Mouse (Mus musculus): ENCODE results near the gene Hivep3. TPM values are rescaled to one million over a fixed set of nuclear protein-coding genes. Genes with fewer than 3 reads are reported as not detected.

The Hivep3 gene
- polyA plus RNA-seq, 1 experiment, result 5.8 TPM

DNA sequence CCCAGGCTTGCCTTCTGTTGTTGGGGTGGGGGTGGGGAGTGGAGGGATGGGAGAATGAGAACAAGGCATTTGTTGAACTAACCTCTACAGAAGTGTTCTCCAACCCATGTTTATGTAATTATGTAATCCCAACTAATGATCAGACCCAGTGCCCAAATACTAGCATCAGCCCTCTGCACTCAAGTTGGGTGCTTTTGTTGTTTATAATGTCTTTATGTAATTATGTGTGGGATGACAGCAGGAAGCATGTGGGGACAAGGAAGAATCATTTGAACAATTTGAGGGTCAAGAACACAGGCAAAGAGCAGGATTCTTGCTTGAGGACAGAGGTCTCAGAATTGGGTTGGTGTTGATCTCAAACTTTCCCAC lies 82.2 kb downstream of the Hivep3 start:
- Histone ChIP-seq H3K4me1 (ENCODE audit: control insufficient read depth, insufficient read depth, low read length) (0 out of 2 replicates have a peak, but pooled peaks cover 3% of the 10 kb centered on the region), H3K4me3 (ENCODE audit: insufficient read depth, low read depth, low read length) (no peak overlapping the region), H3K27me3 (replicated peaks; ENCODE audit: control insufficient read depth, insufficient read depth, low read length) (no peaks in the 10 kb centered on the region), H3K36me3 (ENCODE audit: control insufficient read depth, insufficient read depth, low read length) (no peaks in the 10 kb centered on the region), H3K27ac (ENCODE audit: insufficient read depth, low read depth, low read length) (no peak overlapping the region)
- no peak for DNase-seq
- TF ChIP-seq POLR2A (IDR thresholded peaks at IDR 0.05; ENCODE audit: low read depth, low read length) (no peak), CTCF (conservative IDR thresholded peaks at IDR 0.05; ENCODE audit: insufficient read depth, insufficient read length, low read depth, low read length) (no peak)

DNA sequence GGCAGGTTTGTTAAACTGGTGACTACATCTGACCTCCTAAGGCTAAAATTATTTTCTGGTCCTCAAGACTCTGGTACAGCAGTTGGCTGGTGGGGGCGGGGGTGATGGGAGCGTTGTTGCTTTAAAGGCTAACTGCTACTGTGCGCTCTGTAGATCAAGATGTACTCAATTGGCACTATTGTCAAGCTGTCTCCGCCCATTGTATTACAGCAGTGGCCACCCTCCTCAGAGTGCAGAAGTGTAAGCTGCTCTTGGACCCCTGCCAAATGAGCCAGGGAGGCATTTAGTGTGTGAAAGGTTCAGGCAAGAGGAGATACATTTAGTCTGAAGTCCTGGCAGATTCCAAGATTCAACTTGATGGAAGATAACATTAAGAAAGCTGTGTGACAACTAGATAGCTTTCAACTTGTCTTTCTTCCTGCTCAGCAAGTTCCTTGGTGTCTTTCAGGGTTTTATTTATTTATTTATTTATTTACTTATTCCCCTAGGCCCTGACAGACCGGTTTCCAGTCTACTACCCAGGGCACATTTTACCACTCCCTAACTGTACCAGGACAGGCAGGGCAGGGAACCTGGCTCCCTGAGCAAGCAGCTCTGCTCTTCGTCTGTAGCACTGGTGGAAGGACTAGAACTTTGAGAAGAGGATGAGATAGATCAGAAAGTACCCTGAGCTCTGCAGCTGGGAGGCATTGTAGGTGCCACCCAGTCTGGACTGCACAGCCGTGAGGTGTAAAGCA lies 83.2 kb downstream of the Hivep3 start:
- Histone ChIP-seq H3K4me3 (ENCODE audit: insufficient read depth, low read depth, low read length) (no peak overlapping the region), H3K27ac (ENCODE audit: insufficient read depth, low read depth, low read length) (no peak overlapping the region), H3K4me1 (ENCODE audit: control insufficient read depth, insufficient read depth, low read length) (0 out of 2 replicates have a peak, but pooled peaks cover 3% of the 10 kb centered on the region), H3K36me3 (ENCODE audit: control insufficient read depth, insufficient read depth, low read length) (no peaks in the 10 kb centered on the region), H3K27me3 (replicated peaks; ENCODE audit: control insufficient read depth, insufficient read depth, low read length) (no peaks in the 10 kb centered on the region)
- TF ChIP-seq CTCF (conservative IDR thresholded peaks at IDR 0.05; ENCODE audit: insufficient read depth, insufficient read length, low read depth, low read length) (no peak), POLR2A (IDR thresholded peaks at IDR 0.05; ENCODE audit: low read depth, low read length) (no peak)
- WGBS, result 49% methylated on average over 7 of the region's 7 CpGs
- DNase-seq, result peak; percentile 38

DNA sequence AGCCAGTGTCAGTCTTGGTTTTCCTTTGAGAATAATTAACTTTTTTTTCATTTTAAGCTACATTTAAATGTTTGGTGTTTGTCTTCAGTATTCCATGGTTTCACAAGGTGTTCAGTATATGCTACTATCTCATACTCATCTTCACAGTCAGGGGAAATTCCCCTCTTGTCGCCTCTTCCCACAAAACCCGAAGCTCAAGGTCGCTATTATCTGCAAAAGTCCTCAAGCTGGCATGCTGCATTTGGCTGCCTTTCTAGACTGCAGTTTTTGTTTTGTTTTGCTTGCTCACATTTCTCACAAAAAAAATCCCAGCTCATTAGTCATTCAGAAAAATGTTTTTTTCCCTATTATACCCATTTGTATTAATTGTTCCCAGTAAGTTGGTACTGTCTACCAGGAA lies 92.4 kb downstream of the Hivep3 start:
- Histone ChIP-seq H3K4me1 (ENCODE audit: control insufficient read depth, insufficient read depth, low read length) (no peaks in the 10 kb centered on the region), H3K36me3 (ENCODE audit: control insufficient read depth, insufficient read depth, low read length) (no peaks in the 10 kb centered on the region), H3K4me3 (ENCODE audit: insufficient read depth, low read depth, low read length) (no peak overlapping the region), H3K27me3 (replicated peaks; ENCODE audit: control insufficient read depth, insufficient read depth, low read length) (no peaks in the 10 kb centered on the region), H3K27ac (ENCODE audit: insufficient read depth, low read depth, low read length) (no peak overlapping the region)
- no peak for DNase-seq
- WGBS, result 78% methylated on average over 3 of the region's 3 CpGs
- no peak for TF ChIP-seq POLR2A (IDR thresholded peaks at IDR 0.05; ENCODE audit: low read depth, low read length)
- no peak for TF ChIP-seq CTCF (conservative IDR thresholded peaks at IDR 0.05; ENCODE audit: insufficient read depth, insufficient read length, low read depth, low read length)

DNA sequence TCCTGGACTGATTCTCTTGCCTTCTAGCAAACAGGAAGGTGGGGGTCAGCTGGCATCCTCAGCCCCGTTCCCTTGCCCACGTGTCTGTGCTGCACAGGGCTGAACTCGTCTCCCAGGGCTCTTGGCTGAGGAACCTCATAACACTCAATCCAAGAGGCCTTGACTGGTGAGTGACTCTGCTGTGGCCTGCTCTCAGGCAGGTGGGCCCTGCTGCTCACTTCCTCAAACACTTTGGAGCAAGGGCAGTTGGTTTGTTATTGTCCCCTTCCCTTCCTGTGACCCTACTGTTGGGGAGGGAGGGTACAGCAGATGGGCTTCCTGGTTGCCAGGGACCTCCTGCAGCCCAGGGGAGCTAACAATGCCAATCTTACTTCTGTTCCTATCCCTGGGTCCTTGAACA lies 94.8 kb downstream of the Hivep3 start:
- H3K4me3 ChIP-seq (ENCODE audit: insufficient read depth, low read depth, low read length), result no peak overlapping the region
- no peak for TF ChIP-seq CTCF (conservative IDR thresholded peaks at IDR 0.05; ENCODE audit: insufficient read depth, insufficient read length, low read depth, low read length)
- TF ChIP-seq POLR2A (IDR thresholded peaks at IDR 0.05; ENCODE audit: low read depth, low read length), result no peak
- DNase-seq, result no peak
- H3K27me3 ChIP-seq (replicated peaks; ENCODE audit: control insufficient read depth, insufficient read depth, low read length), result no peaks in the 10 kb centered on the region
- no peaks in the 10 kb centered on the region for H3K4me1 ChIP-seq (ENCODE audit: control insufficient read depth, insufficient read depth, low read length)
- no peak overlapping the region for H3K27ac ChIP-seq (ENCODE audit: insufficient read depth, low read depth, low read length)
- no peaks in the 10 kb centered on the region for H3K36me3 ChIP-seq (ENCODE audit: control insufficient read depth, insufficient read depth, low read length)
- 68% methylated on average over 3 of the region's 3 CpGs for WGBS

DNA sequence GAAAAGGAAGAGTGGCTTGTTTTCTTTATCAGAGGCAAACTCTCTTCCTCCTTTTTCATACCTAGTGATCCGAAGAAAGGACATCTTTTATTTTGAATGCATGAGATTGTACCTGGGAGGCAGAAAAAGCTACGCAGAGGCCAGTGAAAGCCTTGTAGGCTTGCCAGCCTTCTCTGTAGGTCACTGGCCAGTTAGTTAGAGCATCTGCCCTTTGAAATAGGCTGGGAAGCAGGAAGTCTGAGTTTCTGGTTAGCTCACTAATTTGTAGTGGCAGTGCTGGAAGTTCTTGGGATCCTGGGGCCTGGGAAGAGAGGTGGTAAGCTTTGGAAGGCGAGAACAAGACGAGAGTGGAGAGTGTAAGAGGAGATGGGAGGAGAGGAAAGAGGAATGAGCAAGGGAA lies 95.4 kb downstream of the Hivep3 start:
- H3K36me3 ChIP-seq (ENCODE audit: control insufficient read depth, insufficient read depth, low read length), result no peaks in the 10 kb centered on the region
- 74% methylated on average over 4 of the region's 4 CpGs for WGBS
- DNase-seq, result no peak

DNA sequence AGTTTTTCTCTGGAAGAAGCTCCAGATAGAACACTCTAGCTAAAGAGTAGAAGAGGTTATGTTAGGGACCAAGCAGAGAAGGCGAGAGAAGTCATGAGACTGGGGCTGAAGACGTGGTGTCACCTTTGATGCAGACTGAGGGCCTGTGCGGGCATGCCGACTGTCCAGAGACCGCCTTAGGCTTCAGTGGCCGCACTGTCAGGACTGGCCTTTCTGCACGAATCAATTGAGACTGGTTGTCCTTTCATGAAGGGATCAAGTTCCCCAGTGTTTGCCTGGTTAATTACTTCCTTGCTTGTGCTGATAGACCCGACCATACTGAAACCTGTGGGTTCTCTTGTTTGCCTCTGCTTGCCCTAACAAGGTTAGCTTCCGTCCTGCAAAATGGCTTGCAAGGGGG lies 99.7 kb downstream of the Hivep3 start:
- H3K4me1 ChIP-seq (ENCODE audit: control insufficient read depth, insufficient read depth, low read length), result no peaks in the 10 kb centered on the region
- H3K4me3 ChIP-seq (ENCODE audit: insufficient read depth, low read depth, low read length), result no peak overlapping the region
- TF ChIP-seq POLR2A (IDR thresholded peaks at IDR 0.05; ENCODE audit: low read depth, low read length) (no peak), CTCF (conservative IDR thresholded peaks at IDR 0.05; ENCODE audit: insufficient read depth, insufficient read length, low read depth, low read length) (no peak)
- H3K27me3 ChIP-seq (replicated peaks; ENCODE audit: control insufficient read depth, insufficient read depth, low read length), result no peaks in the 10 kb centered on the region
- no peaks in the 10 kb centered on the region for H3K36me3 ChIP-seq (ENCODE audit: control insufficient read depth, insufficient read depth, low read length)
- no peak overlapping the region for H3K27ac ChIP-seq (ENCODE audit: insufficient read depth, low read depth, low read length)
- DNase-seq, result no peak
- 68% methylated on average over 9 of the region's 9 CpGs for WGBS

More for the DNA sequence above, 95.4 kb downstream of the Hivep3 start:
- H3K27me3 ChIP-seq (replicated peaks; ENCODE audit: control insufficient read depth, insufficient read depth, low read length), result no peaks in the 10 kb centered on the region
- H3K27ac ChIP-seq (ENCODE audit: insufficient read depth, low read depth, low read length), result no peak overlapping the region
- no peaks in the 10 kb centered on the region for H3K4me1 ChIP-seq (ENCODE audit: control insufficient read depth, insufficient read depth, low read length)
- no peak overlapping the region for H3K4me3 ChIP-seq (ENCODE audit: insufficient read depth, low read depth, low read length)
- TF ChIP-seq CTCF (conservative IDR thresholded peaks at IDR 0.05; ENCODE audit: insufficient read depth, insufficient read length, low read depth, low read length), result no peak
- TF ChIP-seq POLR2A (IDR thresholded peaks at IDR 0.05; ENCODE audit: low read depth, low read length), result no peak

DNA sequence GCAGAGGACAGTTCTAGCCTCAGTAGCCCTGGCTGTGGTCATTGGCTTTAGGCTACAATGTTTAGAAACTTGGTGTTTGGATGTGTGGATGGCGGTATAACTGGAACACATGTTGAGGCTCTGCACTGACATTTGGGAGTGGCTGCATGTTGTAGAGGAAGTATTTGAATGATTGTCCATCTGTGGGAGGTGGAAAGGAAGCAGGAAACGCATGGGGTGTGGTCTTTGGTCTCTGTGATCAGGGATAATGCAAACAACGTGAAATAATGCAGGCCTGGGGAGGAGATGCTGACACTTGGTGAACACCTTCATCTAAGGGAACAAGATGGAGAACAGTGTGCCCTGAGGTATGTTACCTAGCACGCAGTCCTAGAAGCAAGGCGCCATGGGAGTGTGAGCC lies 100.3 kb downstream of the Hivep3 start:
- no peaks in the 10 kb centered on the region for H3K36me3 ChIP-seq (ENCODE audit: control insufficient read depth, insufficient read depth, low read length)
- no peak overlapping the region for H3K27ac ChIP-seq (ENCODE audit: insufficient read depth, low read depth, low read length)
- H3K4me1 ChIP-seq (ENCODE audit: control insufficient read depth, insufficient read depth, low read length), result no peaks in the 10 kb centered on the region
- no peak for DNase-seq
- no peak overlapping the region for H3K4me3 ChIP-seq (ENCODE audit: insufficient read depth, low read depth, low read length)
- TF ChIP-seq CTCF (conservative IDR thresholded peaks at IDR 0.05; ENCODE audit: insufficient read depth, insufficient read length, low read depth, low read length), result no peak
- TF ChIP-seq POLR2A (IDR thresholded peaks at IDR 0.05; ENCODE audit: low read depth, low read length), result no peak
- WGBS, result 58% methylated on average over 5 of the region's 5 CpGs
- H3K27me3 ChIP-seq (replicated peaks; ENCODE audit: control insufficient read depth, insufficient read depth, low read length), result no peaks in the 10 kb centered on the region
